Mouse (Mus musculus) ES-E14 (cell line): Measurements from ENCODE around the gene Hist1h2ak.

Experiments
- CHD2 ChIP-seq: IDR thresholded peaks from 2 replicates; pipeline ENCODE4 v1.6.1; 2014; ENCODE audit warnings: mild to moderate bottlenecking, low read depth, low read length, inconsistent platforms
- HCFC1 ChIP-seq: IDR thresholded peaks from 2 replicates; pipeline ENCODE4 v1.6.1; 2012; ENCODE audit warnings: low read length, inconsistent platforms, borderline replicate concordance; ENCODE audit not compliant: insufficient read depth
- MAFK ChIP-seq: IDR thresholded peaks from 2 replicates; pipeline ENCODE4 v1.6.1; 2014; ENCODE audit warnings: mild to moderate bottlenecking, low read depth, low read length, inconsistent platforms; ENCODE audit not compliant: insufficient read depth
- ZC3H11A ChIP-seq: IDR thresholded peaks from 2 replicates; pipeline ENCODE4 v1.6.1; 2012; ENCODE audit warnings: low read depth, mild to moderate bottlenecking, inconsistent platforms, low read length, borderline replicate concordance

GRCm38 (mm10) chr13:21733466-21733865 lies 20.2 kb downstream of the Hist1h2ak start:
- TF ChIP-seq CHD2 (no peak), HCFC1 (no peak), MAFK (no peak), ZC3H11A (no peak)
